Mouse (Mus musculus) brain, embryonic 18.5 days (tissue): ENCODE results near the gene Stam.
A peak's percentile ranks its signal among the peaks of the same experiment; 100 is the strongest.
"Not testable (repeated sequence)": the region's sequence is repeated elsewhere in the genome, so short reads cannot be mapped to it uniquely, and the experiment has no call there.

Experiments used
- DNase-seq: peaks from one replicate; pipeline ENCODE4 v3.0.0-alpha.2; 2012; ENCODE audit warnings: low read depth, low spot score

The Stam gene

GRCm38 (mm10) chr2:14073362-14074220 lies at the start of gene Stam:
TSS of gene Stam (plus strand) at chr2:14074098.
- peak; percentile 79 for DNase-seq

GRCm38 (mm10) chr2:14041249-14041648 lies 32.6 kb upstream of the Stam start:
- no peak for DNase-seq

GRCm38 (mm10) chr2:14043011-14043410 lies 30.9 kb upstream of the Stam start:
- no peak for DNase-seq

GRCm38 (mm10) chr2:14043577-14044170 lies 30.2 kb upstream of the Stam start:
- DNase-seq: no peak

- no peak for DNase-seq
Observed at GRCm38 (mm10) chr2:14048381-14048780, 25.5 kb upstream of the Stam start.

- no peak for DNase-seq
Observed at GRCm38 (mm10) chr2:14048808-14049207, 25.1 kb upstream of the Stam start.

- no peak for DNase-seq
Observed at GRCm38 (mm10) chr2:14053618-14054017, 20.3 kb upstream of the Stam start.

- DNase-seq: no peak
Observed at GRCm38 (mm10) chr2:14054163-14054562, 19.7 kb upstream of the Stam start.

- no peak for DNase-seq
Observed at GRCm38 (mm10) chr2:14054716-14055115, 19.2 kb upstream of the Stam start.

GRCm38 (mm10) chr2:14055168-14055565 lies 18.7 kb upstream of the Stam start:
- no peak for DNase-seq

GRCm38 (mm10) chr2:14055566-14056331 lies 18.1 kb upstream of the Stam start, which contains the start of gene Hacd1:
TSS of gene Hacd1 (minus strand) at chr2:14056135.
- peak; percentile 83 for DNase-seq

GRCm38 (mm10) chr2:14065704-14066650 lies 7.9 kb upstream of the Stam start:
- DNase-seq: no peak

- no peak for DNase-seq
Observed at GRCm38 (mm10) chr2:14069027-14069426, 4.9 kb upstream of the Stam start.

- no peak for DNase-seq
Observed at GRCm38 (mm10) chr2:14070466-14070865, 3.4 kb upstream of the Stam start.

- DNase-seq: no peak
Observed at GRCm38 (mm10) chr2:14073008-14073361, 913 bp upstream of the Stam start.

GRCm38 (mm10) chr2:14074221-14074901 lies 463 bp downstream of the Stam start:
- DNase-seq: no peak

GRCm38 (mm10) chr2:14078527-14078926 lies 4.6 kb downstream of the Stam start:
- DNase-seq: not testable (repeated sequence)

GRCm38 (mm10) chr2:14100533-14100932 lies 26.6 kb downstream of the Stam start:
- DNase-seq: no peak

GRCm38 (mm10) chr2:14102603-14103002 lies 28.7 kb downstream of the Stam start:
- DNase-seq: no peak

- DNase-seq: no peak
Observed at GRCm38 (mm10) chr2:14103924-14104323, 30.0 kb downstream of the Stam start.

- no peak for DNase-seq
Observed at GRCm38 (mm10) chr2:14107673-14108072, 33.8 kb downstream of the Stam start.
